Mouse (Mus musculus): ENCODE data around the gene Gab2. TPM values are rescaled to one million over a fixed set of nuclear protein-coding genes. Genes with fewer than 3 reads are reported as not detected.
A peak's percentile ranks its signal among the peaks of the same experiment; 100 is the strongest.

The Gab2 gene
- polyA plus RNA-seq, 1 experiment from 2014 or later = 3.4 TPM

DNA sequence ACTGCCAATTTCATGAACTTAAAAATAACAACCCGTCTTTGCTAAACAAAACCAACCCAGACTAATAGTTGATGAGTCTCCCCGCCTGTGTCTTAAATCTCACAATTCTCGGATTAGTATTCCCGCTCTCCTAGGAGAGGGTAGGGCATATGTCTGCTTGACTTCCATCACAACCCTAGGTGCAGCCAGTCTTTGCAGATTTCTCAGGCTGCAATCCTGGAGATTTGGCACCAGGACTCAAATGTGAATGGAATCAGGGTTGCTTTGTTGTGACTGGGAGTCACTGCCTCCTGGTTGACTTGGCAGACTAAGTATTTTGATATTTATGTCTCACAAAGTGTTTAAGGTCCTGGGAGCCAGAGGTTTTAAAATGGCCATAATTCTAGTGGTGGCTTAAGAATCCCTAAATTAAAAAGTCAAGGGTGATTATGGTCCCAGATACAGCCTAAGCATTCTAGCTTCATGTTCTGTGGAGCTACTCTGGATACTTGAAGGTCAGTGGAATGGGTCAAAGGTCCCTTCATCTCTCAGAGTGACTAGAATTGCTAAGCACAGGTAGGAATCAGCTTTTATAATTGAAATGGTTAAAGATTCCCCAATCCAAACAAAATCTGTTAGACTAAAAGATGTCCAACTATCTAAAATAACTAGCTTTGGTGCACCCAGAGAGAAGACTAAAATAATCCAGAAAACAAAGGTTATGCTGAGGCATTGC lies 1.6 kb upstream of the Gab2 start:
- Histone ChIP-seq H3K36me3 (ENCODE audit: control insufficient read depth, insufficient read depth, low read length) (no peaks in the 10 kb centered on the region), H3K9ac (ENCODE audit: low read length) (no peak overlapping the region), H3K4me3 (ENCODE audit: low read depth, low read length) (no peak overlapping the region), H3K27me3 (ENCODE audit: control insufficient read depth, insufficient read depth, low read length) (no peaks in the 10 kb centered on the region), H3K4me1 (replicated peaks; ENCODE audit: control insufficient read depth, insufficient read depth) (no peaks in the 10 kb centered on the region; the same call in 1 of the 2 replicates), H3K27ac (replicated peaks) (no peak overlapping the region), H3K9me3 (ENCODE audit: control insufficient read depth, low read length) (no peaks in the 10 kb centered on the region), H3K4me2 (replicated peaks; ENCODE audit: low read depth) (no peak overlapping the region)
- ATAC-seq (ENCODE audit: low FRiP score, low TSS enrichment) (no peak), DNase-seq (ENCODE audit: low spot score) (no peak)
- TF ChIP-seq EP300 (optimal IDR thresholded peaks at IDR 0.05) = no peak
- no peak for TF ChIP-seq CTCF (IDR thresholded peaks at IDR 0.05; ENCODE audit: low read depth)
- 38% methylated on average over 4 of the region's 4 CpGs for WGBS

- peak overlapping the region; percentile 98 for H3K27ac ChIP-seq (replicated peaks)
- WGBS = 26% methylated on average over 4 of the region's 4 CpGs
- no peaks in the 10 kb centered on the region for H3K9me3 ChIP-seq (ENCODE audit: control insufficient read depth, low read length)
- no peak for TF ChIP-seq EP300 (optimal IDR thresholded peaks at IDR 0.05)
- no peak for TF ChIP-seq CTCF (IDR thresholded peaks at IDR 0.05; ENCODE audit: low read depth)
- no peaks in the 10 kb centered on the region for H3K27me3 ChIP-seq (ENCODE audit: control insufficient read depth, insufficient read depth, low read length)
- peak overlapping the region; percentile 97 for H3K9ac ChIP-seq (ENCODE audit: low read length)
- H3K4me3 ChIP-seq (ENCODE audit: low read depth, low read length) = peak overlapping the region; percentile 95
- no peaks in the 10 kb centered on the region; the same call in 1 of the 2 replicates for H3K4me1 ChIP-seq (replicated peaks; ENCODE audit: control insufficient read depth, insufficient read depth)
- no peaks in the 10 kb centered on the region for H3K36me3 ChIP-seq (ENCODE audit: control insufficient read depth, insufficient read depth, low read length)
- H3K4me2 ChIP-seq (replicated peaks; ENCODE audit: low read depth) = peak overlapping the region; percentile 80
- ATAC-seq (ENCODE audit: low FRiP score, low TSS enrichment) = no peak
- no peak for DNase-seq (ENCODE audit: low spot score)
These were observed 655 bp upstream of the Gab2 start for GRCm38 (mm10) chr7:97080621-97081241.

- peak overlapping the region; percentile 97 for H3K9ac ChIP-seq (ENCODE audit: low read length)
- DNase-seq (ENCODE audit: low spot score) (peak; percentile 81), ATAC-seq (ENCODE audit: low FRiP score, low TSS enrichment) (peak; percentile 81)
- no peaks in the 10 kb centered on the region; the same call in 1 of the 2 replicates for H3K4me1 ChIP-seq (replicated peaks; ENCODE audit: control insufficient read depth, insufficient read depth)
- TF ChIP-seq CTCF (IDR thresholded peaks at IDR 0.05; ENCODE audit: low read depth) = no peak
- no peak for TF ChIP-seq EP300 (optimal IDR thresholded peaks at IDR 0.05)
- H3K27me3 ChIP-seq (ENCODE audit: control insufficient read depth, insufficient read depth, low read length) = no peaks in the 10 kb centered on the region
- peak overlapping the region; percentile 98 for H3K27ac ChIP-seq (replicated peaks)
- 0% methylated on average over 34 of the region's 38 CpGs for WGBS
- no peaks in the 10 kb centered on the region for H3K9me3 ChIP-seq (ENCODE audit: control insufficient read depth, low read length)
- H3K4me2 ChIP-seq (replicated peaks; ENCODE audit: low read depth) = peak overlapping the region; percentile 80
- peak overlapping the region; percentile 95 for H3K4me3 ChIP-seq (ENCODE audit: low read depth, low read length)
- H3K36me3 ChIP-seq (ENCODE audit: control insufficient read depth, insufficient read depth, low read length) = no peaks in the 10 kb centered on the region
These were observed 503 bp downstream of the Gab2 start for GRCm38 (mm10) chr7:97081959-97082218.

- Histone ChIP-seq H3K4me1 (replicated peaks; ENCODE audit: control insufficient read depth, insufficient read depth) (no peaks in the 10 kb centered on the region; the same call in 1 of the 2 replicates), H3K36me3 (ENCODE audit: control insufficient read depth, insufficient read depth, low read length) (no peaks in the 10 kb centered on the region), H3K9ac (ENCODE audit: low read length) (peak overlapping the region; percentile 97), H3K27me3 (ENCODE audit: control insufficient read depth, insufficient read depth, low read length) (no peaks in the 10 kb centered on the region), H3K4me3 (ENCODE audit: low read depth, low read length) (peak overlapping the region; percentile 95), H3K9me3 (ENCODE audit: control insufficient read depth, low read length) (no peaks in the 10 kb centered on the region), H3K4me2 (replicated peaks; ENCODE audit: low read depth) (peak overlapping the region; percentile 80), H3K27ac (replicated peaks) (peak overlapping the region; percentile 98)
- TF ChIP-seq EP300 (optimal IDR thresholded peaks at IDR 0.05) = no peak
- ATAC-seq (ENCODE audit: low FRiP score, low TSS enrichment) (peak; percentile 68), DNase-seq (ENCODE audit: low spot score) (peak; percentile 66)
- WGBS = under 1% methylated on average over 37 of the region's 40 CpGs
These were observed 1.1 kb downstream of the Gab2 start for GRCm38 (mm10) chr7:97082219-97083101.

DNA sequence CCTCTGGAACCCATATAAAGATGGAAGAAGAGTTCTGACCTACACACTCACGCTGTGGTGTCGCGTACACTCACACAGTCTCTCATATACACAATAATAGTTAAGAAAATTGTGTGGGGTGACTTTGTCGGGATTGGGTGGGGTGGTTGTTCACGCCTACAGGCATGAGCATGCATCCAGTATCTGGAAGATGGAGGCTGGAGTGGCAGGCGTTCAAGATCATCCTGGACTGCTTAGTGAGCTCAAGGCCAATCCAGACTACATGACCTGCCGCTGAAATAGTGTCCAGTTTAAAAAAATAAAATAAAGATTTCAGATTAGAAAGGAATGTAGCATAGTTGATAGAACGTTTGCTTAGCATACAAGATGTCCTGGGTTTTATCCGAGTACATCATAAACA lies 2.2 kb downstream of the Gab2 start:
- Histone ChIP-seq H3K27me3 (ENCODE audit: control insufficient read depth, insufficient read depth, low read length) (no peaks in the 10 kb centered on the region), H3K9ac (ENCODE audit: low read length) (no peak overlapping the region), H3K9me3 (ENCODE audit: control insufficient read depth, low read length) (no peaks in the 10 kb centered on the region), H3K36me3 (ENCODE audit: control insufficient read depth, insufficient read depth, low read length) (no peaks in the 10 kb centered on the region), H3K27ac (replicated peaks) (peak overlapping the region; percentile 98), H3K4me3 (ENCODE audit: low read depth, low read length) (no peak overlapping the region), H3K4me2 (replicated peaks; ENCODE audit: low read depth) (peak overlapping the region; percentile 80), H3K4me1 (replicated peaks; ENCODE audit: control insufficient read depth, insufficient read depth) (no peaks in the 10 kb centered on the region; the same call in 1 of the 2 replicates)
- DNase-seq (ENCODE audit: low spot score) = no peak
- TF ChIP-seq CTCF (IDR thresholded peaks at IDR 0.05; ENCODE audit: low read depth) (no peak), EP300 (optimal IDR thresholded peaks at IDR 0.05) (no peak)
- ATAC-seq (ENCODE audit: low FRiP score, low TSS enrichment) = no peak
- WGBS = 64% methylated on average over 9 of the region's 9 CpGs
